Mouse (Mus musculus) G1E (cell line): Measurements from ENCODE around the gene Clasp1.

Source experiments
- CTCF ChIP-seq: IDR thresholded peaks from 2 replicates; pipeline ENCODE4 v1.5.1; 2012; ENCODE audit warnings: low read depth, low read length, inconsistent platforms, mixed read lengths
- TAL1 ChIP-seq: conservative IDR thresholded peaks from 2 replicates; pipeline ENCODE4 v1.6.1; 2012; ENCODE audit warnings: low read depth, low read length, inconsistent platforms, mixed read lengths

- TF ChIP-seq CTCF (no peak), TAL1 (no peak)
Measured at GRCm38 (mm10) chr1:118413169-118413568, 24.3 kb downstream of the Clasp1 start.
